Mouse (Mus musculus): ENCODE measurements around the gene Map1lc3a. TPM values are rescaled to one million over a fixed set of nuclear protein-coding genes. Genes with fewer than 3 reads are reported as not detected.

Gene Map1lc3a
- polyA plus RNA-seq (2015; fragmentation: Nextera tagmentation; extraction: Ambion mirVana): 693 and 772 TPM in 2 replicates

GRCm38 (mm10) chr2:155276195-155276594 is at the start of gene Map1lc3a:
Gene Map1lc3a (plus strand): TSS chr2:155276297.
- WGBS: under 1% methylated on average over 44 of the region's 47 CpGs
- peak within 1 kb of the TSS; percentile 78 for H3K4me2 ChIP-seq (ENCODE audit: low read length)
- peaks cover 11% of the 10 kb centered on the region for H3K4me1 ChIP-seq (ENCODE audit: control insufficient read depth, insufficient read depth, low read depth, low read length)
- no peaks in the 10 kb centered on the region for H3K27me3 ChIP-seq (replicated peaks; ENCODE audit: control insufficient read depth, insufficient read depth, low read length)
- peak within 1 kb of the TSS; percentile 92 for H3K27ac ChIP-seq (ENCODE audit: low read depth, low read length)
- H3K9me3 ChIP-seq (ENCODE audit: control insufficient read depth, low read length): no peaks in the 10 kb centered on the region
- no peaks in the 10 kb centered on the region; the same call in 1 of the 2 replicates for H3K36me3 ChIP-seq (ENCODE audit: control insufficient read depth, insufficient read depth, low read length)
- peak within 1 kb of the TSS; percentile 97 for H3K4me3 ChIP-seq (ENCODE audit: low read length)
- peak; percentile 96 for ATAC-seq
- H3K9ac ChIP-seq (ENCODE audit: low read depth, low read length): peak within 1 kb of the TSS; percentile 99

GRCm38 (mm10) chr2:155235746-155236361 is 40.2 kb upstream of the Map1lc3a start:
- peak overlapping the region; percentile 88 for H3K4me2 ChIP-seq (ENCODE audit: low read length)
- peak; percentile 94 for ATAC-seq
- H3K36me3 ChIP-seq (ENCODE audit: control insufficient read depth, insufficient read depth, low read length): no peaks in the 10 kb centered on the region
- H3K9ac ChIP-seq (ENCODE audit: low read depth, low read length): peak overlapping the region; percentile 93
- H3K27me3 ChIP-seq (replicated peaks; ENCODE audit: control insufficient read depth, insufficient read depth, low read length): no peaks in the 10 kb centered on the region
- H3K4me1 ChIP-seq (ENCODE audit: control insufficient read depth, insufficient read depth, low read depth, low read length): peaks cover 21% of the 10 kb centered on the region
- H3K27ac ChIP-seq (ENCODE audit: low read depth, low read length): peak overlapping the region; percentile 93
- WGBS: 4% methylated on average over 13 of the region's 13 CpGs
- peak overlapping the region; percentile 81 for H3K4me3 ChIP-seq (ENCODE audit: low read length)
- H3K9me3 ChIP-seq (ENCODE audit: control insufficient read depth, low read length): no peaks in the 10 kb centered on the region

- peak; percentile 100 for ATAC-seq
- no peaks in the 10 kb centered on the region for H3K9me3 ChIP-seq (ENCODE audit: control insufficient read depth, low read length)
- peaks cover 21% of the 10 kb centered on the region for H3K4me1 ChIP-seq (ENCODE audit: control insufficient read depth, insufficient read depth, low read depth, low read length)
- H3K4me2 ChIP-seq (ENCODE audit: low read length): peak within 1 kb of the TSS; percentile 92
- H3K27me3 ChIP-seq (replicated peaks; ENCODE audit: control insufficient read depth, insufficient read depth, low read length): no peaks in the 10 kb centered on the region
- peak within 1 kb of the TSS; percentile 93 for H3K27ac ChIP-seq (ENCODE audit: low read depth, low read length)
- H3K4me3 ChIP-seq (ENCODE audit: low read length): peak within 1 kb of the TSS; percentile 81
- peak within 1 kb of the TSS; percentile 93 for H3K9ac ChIP-seq (ENCODE audit: low read depth, low read length)
- no peaks in the 10 kb centered on the region for H3K36me3 ChIP-seq (ENCODE audit: control insufficient read depth, insufficient read depth, low read length)
- WGBS: under 1% methylated on average over 47 of the region's 50 CpGs
These were observed 39.6 kb upstream of the Map1lc3a start, which contains the start of gene Dynlrb1 for GRCm38 (mm10) chr2:155236362-155236992. Gene Dynlrb1 (plus strand): TSS chr2:155236533.

GRCm38 (mm10) chr2:155237276-155237675 is 38.8 kb upstream of the Map1lc3a start:
- ATAC-seq: no peak
- H3K4me2 ChIP-seq (ENCODE audit: low read length): peak overlapping the region; percentile 92
- peak overlapping the region; percentile 81 for H3K4me3 ChIP-seq (ENCODE audit: low read length)
- no peak overlapping the region for H3K27ac ChIP-seq (ENCODE audit: low read depth, low read length)
- H3K9ac ChIP-seq (ENCODE audit: low read depth, low read length): peak overlapping the region; percentile 93
- no peaks in the 10 kb centered on the region for H3K9me3 ChIP-seq (ENCODE audit: control insufficient read depth, low read length)
- WGBS: 21% methylated on average over 4 of the region's 4 CpGs
- H3K4me1 ChIP-seq (ENCODE audit: control insufficient read depth, insufficient read depth, low read depth, low read length): peaks cover 21% of the 10 kb centered on the region
- no peaks in the 10 kb centered on the region for H3K36me3 ChIP-seq (ENCODE audit: control insufficient read depth, insufficient read depth, low read length)
- H3K27me3 ChIP-seq (replicated peaks; ENCODE audit: control insufficient read depth, insufficient read depth, low read length): no peaks in the 10 kb centered on the region

- H3K27ac ChIP-seq (ENCODE audit: low read depth, low read length): no peak overlapping the region
- H3K9me3 ChIP-seq (ENCODE audit: control insufficient read depth, low read length): no peaks in the 10 kb centered on the region
- no peak overlapping the region for H3K4me3 ChIP-seq (ENCODE audit: low read length)
- H3K4me2 ChIP-seq (ENCODE audit: low read length): no peak overlapping the region
- WGBS: 81% methylated on average over 4 of the region's 4 CpGs
- H3K4me1 ChIP-seq (ENCODE audit: control insufficient read depth, insufficient read depth, low read depth, low read length): peaks cover 18% of the 10 kb centered on the region
- H3K27me3 ChIP-seq (replicated peaks; ENCODE audit: control insufficient read depth, insufficient read depth, low read length): no peaks in the 10 kb centered on the region
- no peak overlapping the region for H3K9ac ChIP-seq (ENCODE audit: low read depth, low read length)
- no peak for ATAC-seq
- H3K36me3 ChIP-seq (ENCODE audit: control insufficient read depth, insufficient read depth, low read length): peaks cover 19% of the 10 kb centered on the region
These were observed 35.2 kb upstream of the Map1lc3a start for GRCm38 (mm10) chr2:155240915-155241314.

GRCm38 (mm10) chr2:155242296-155242855 is 33.7 kb upstream of the Map1lc3a start:
- Histone ChIP-seq H3K9me3 (ENCODE audit: control insufficient read depth, low read length) (no peaks in the 10 kb centered on the region), H3K27me3 (replicated peaks; ENCODE audit: control insufficient read depth, insufficient read depth, low read length) (no peaks in the 10 kb centered on the region), H3K27ac (ENCODE audit: low read depth, low read length) (no peak overlapping the region), H3K4me2 (ENCODE audit: low read length) (no peak overlapping the region), H3K4me3 (ENCODE audit: low read length) (no peak overlapping the region), H3K36me3 (ENCODE audit: control insufficient read depth, insufficient read depth, low read length) (peaks cover 24% of the 10 kb centered on the region), H3K9ac (ENCODE audit: low read depth, low read length) (no peak overlapping the region), H3K4me1 (ENCODE audit: control insufficient read depth, insufficient read depth, low read depth, low read length) (peaks cover 15% of the 10 kb centered on the region)
- no peak for ATAC-seq
- 90% methylated on average over 7 of the region's 7 CpGs for WGBS

GRCm38 (mm10) chr2:155246231-155246630 is 29.9 kb upstream of the Map1lc3a start:
- H3K9ac ChIP-seq (ENCODE audit: low read depth, low read length): no peak overlapping the region
- no peak for ATAC-seq
- no peak overlapping the region for H3K4me2 ChIP-seq (ENCODE audit: low read length)
- no peaks in the 10 kb centered on the region for H3K4me1 ChIP-seq (ENCODE audit: control insufficient read depth, insufficient read depth, low read depth, low read length)
- H3K4me3 ChIP-seq (ENCODE audit: low read length): no peak overlapping the region
- peaks cover 62% of the 10 kb centered on the region for H3K36me3 ChIP-seq (ENCODE audit: control insufficient read depth, insufficient read depth, low read length)
- H3K9me3 ChIP-seq (ENCODE audit: control insufficient read depth, low read length): no peaks in the 10 kb centered on the region
- WGBS: 88% methylated on average over 4 of the region's 4 CpGs
- H3K27ac ChIP-seq (ENCODE audit: low read depth, low read length): no peak overlapping the region
- H3K27me3 ChIP-seq (replicated peaks; ENCODE audit: control insufficient read depth, insufficient read depth, low read length): no peaks in the 10 kb centered on the region

GRCm38 (mm10) chr2:155248206-155248605 is 27.9 kb upstream of the Map1lc3a start:
- Histone ChIP-seq H3K4me1 (ENCODE audit: control insufficient read depth, insufficient read depth, low read depth, low read length) (no peaks in the 10 kb centered on the region), H3K9me3 (ENCODE audit: control insufficient read depth, low read length) (no peaks in the 10 kb centered on the region), H3K27ac (ENCODE audit: low read depth, low read length) (no peak overlapping the region), H3K27me3 (replicated peaks; ENCODE audit: control insufficient read depth, insufficient read depth, low read length) (no peaks in the 10 kb centered on the region), H3K4me2 (ENCODE audit: low read length) (no peak overlapping the region), H3K9ac (ENCODE audit: low read depth, low read length) (no peak overlapping the region), H3K4me3 (ENCODE audit: low read length) (no peak overlapping the region), H3K36me3 (ENCODE audit: control insufficient read depth, insufficient read depth, low read length) (peaks cover 66% of the 10 kb centered on the region)
- no peak for ATAC-seq
- 91% methylated on average over 1 of the region's 1 CpGs for WGBS

GRCm38 (mm10) chr2:155248718-155249117 is 27.4 kb upstream of the Map1lc3a start:
- Histone ChIP-seq H3K9ac (ENCODE audit: low read depth, low read length) (no peak overlapping the region), H3K4me1 (ENCODE audit: control insufficient read depth, insufficient read depth, low read depth, low read length) (no peaks in the 10 kb centered on the region), H3K36me3 (ENCODE audit: control insufficient read depth, insufficient read depth, low read length) (peaks cover 65% of the 10 kb centered on the region), H3K27me3 (replicated peaks; ENCODE audit: control insufficient read depth, insufficient read depth, low read length) (no peaks in the 10 kb centered on the region), H3K9me3 (ENCODE audit: control insufficient read depth, low read length) (no peaks in the 10 kb centered on the region), H3K4me2 (ENCODE audit: low read length) (no peak overlapping the region), H3K27ac (ENCODE audit: low read depth, low read length) (no peak overlapping the region), H3K4me3 (ENCODE audit: low read length) (no peak overlapping the region)
- ATAC-seq: no peak
- 87% methylated on average over 2 of the region's 2 CpGs for WGBS
